Mouse (Mus musculus) brain, embryonic 14.5 days (tissue): ENCODE results near the gene B430306N03Rik.

ENCODE experiments used
- CTCF ChIP-seq: fragments of 200-500 bp; IDR thresholded peaks from 2 replicates; pipeline ENCODE4 v1.5.1; 2012; ENCODE audit warnings: inconsistent platforms, mild to moderate bottlenecking, moderate library complexity, borderline replicate concordance; ENCODE audit not compliant: insufficient read depth, insufficient read length; ENCODE audit errors: extremely low read depth
- POLR2A ChIP-seq: fragments of 200-500 bp; IDR thresholded peaks from 2 replicates; pipeline ENCODE4 v1.6.1; 2012; ENCODE audit warnings: mild to moderate bottlenecking, inconsistent platforms, borderline replicate concordance; ENCODE audit not compliant: poor library complexity, insufficient read depth, insufficient read length, severe bottlenecking; ENCODE audit errors: extremely low read depth

DNA sequence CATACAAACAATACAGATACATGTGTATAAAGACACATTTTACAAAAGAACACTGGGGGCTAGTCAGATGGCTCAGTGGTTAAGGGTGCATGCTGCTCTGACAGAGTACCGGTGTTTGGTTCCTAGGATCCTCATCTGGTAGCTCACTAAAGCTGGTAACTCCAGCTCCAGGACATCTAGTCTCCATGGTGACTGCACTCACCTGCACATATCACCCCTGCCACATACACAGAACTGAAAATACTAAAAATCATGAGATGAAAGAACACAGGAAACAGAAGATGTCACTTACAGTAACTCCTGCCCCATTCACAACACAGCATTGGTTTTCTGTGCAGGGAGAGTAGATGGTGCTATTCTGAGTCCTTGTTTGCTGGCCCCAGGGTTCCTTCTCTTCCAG lies 2.7 kb downstream of the B430306N03Rik start:
- TF ChIP-seq CTCF (no peak), POLR2A (no peak)
